Mouse (Mus musculus): ENCODE measurements at regions not wholly inside any gene's neighbourhood (a gene's known extent, or its start where the extent isn't known, plus 50 kb on each side); places are given as distances from the start of the nearest gene placed in this dataset.

DNA sequence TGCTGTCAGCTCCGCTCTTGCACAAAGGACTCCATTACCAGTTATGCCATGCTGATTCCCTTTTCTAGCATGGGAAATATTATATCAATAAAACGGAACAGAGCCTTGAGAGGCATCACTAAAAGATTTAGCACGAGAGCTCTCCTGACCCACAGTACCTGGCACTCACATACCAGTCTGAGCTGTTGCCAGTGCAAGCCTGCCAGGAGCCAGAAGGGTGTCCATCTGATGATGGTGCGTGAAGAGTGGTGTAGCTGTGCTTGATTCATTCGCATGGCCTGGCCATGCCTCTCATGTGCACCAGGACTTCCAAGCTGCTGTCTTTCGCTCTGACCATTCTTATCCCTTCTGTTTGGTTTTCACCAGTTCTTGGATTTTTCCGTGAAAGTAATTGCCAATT, 102.3 kb upstream of the Irx4 start:
- no peak for DNase-seq (ENCODE audit: low spot score)

- DNase-seq (ENCODE audit: low spot score): no peak
Measured at GRCm38 (mm10) chr13:73159454-73159853, 100.8 kb upstream of the Irx4 start.

GRCm38 (mm10) chr13:73159865-73160264, 100.4 kb upstream of the Irx4 start:
- DNase-seq (ENCODE audit: low spot score): no peak

DNA sequence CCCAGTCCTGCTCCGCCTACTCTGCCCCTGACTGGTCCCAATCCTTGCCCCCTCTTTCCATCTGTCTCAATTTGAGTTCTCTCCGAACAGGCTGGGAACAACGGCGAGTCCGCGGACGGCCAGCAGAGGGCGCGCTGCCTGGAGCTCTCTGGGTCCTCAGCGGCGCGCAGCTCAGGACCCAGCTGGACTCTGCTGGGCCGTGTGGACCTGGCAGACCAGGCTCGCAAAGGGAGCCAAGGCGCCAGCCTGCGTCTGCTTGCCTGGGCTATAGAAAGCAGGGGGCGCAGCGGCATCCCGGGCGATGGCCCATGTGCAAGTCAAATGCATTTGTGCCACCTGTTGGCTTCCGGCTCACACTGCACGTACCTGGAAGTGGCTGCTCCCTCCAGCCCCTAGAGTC, 100.0 kb upstream of the Irx4 start:
- peak; percentile 26 for DNase-seq (ENCODE audit: low spot score)

DNA sequence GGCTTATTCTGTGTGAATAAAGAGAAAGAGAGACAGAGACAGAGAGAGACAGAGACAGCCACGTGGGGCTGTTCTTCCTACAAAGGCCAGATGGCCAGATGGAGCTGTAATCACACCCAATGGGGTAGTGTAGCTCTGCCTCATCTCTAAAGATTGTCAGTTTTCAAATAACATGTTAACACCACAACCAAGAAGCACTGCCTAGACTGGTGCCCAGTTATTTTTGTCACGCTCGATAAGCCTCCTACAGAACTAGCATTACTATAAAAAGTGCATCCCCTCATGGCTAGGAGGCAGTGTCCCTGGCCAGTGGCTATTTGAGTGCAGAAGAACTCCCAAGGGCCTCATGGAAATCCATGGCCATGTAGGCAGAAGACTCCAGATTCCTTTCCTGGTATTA, 90.0 kb upstream of the Irx4 start:
- no peak for DNase-seq (ENCODE audit: low spot score)

- DNase-seq (ENCODE audit: low spot score): no peak
Measured at GRCm38 (mm10) chr13:73207931-73208448, 52.3 kb upstream of the Irx4 start.

All from layer of hippocampus, adult 9-10 months (tissue).